Mouse (Mus musculus): Measurements from ENCODE around the gene Gabarapl1.
"Not testable (repeated sequence)": the region's sequence is repeated elsewhere in the genome, so short reads cannot be mapped to it uniquely, and the experiment has no call there.

Gabarapl1 gene

GRCm38 (mm10) chr6:129532942-129533860 lies at the start of gene Gabarapl1:
Gabarapl1 (plus strand) TSS chr6:129533160.
- DNase-seq = peak; percentile 84

- DNase-seq = no peak
Measured at GRCm38 (mm10) chr6:129494924-129495323, 38.0 kb upstream of the Gabarapl1 start.

- DNase-seq = no peak
Measured at GRCm38 (mm10) chr6:129497345-129498218, 35.4 kb upstream of the Gabarapl1 start.

- DNase-seq = not testable (repeated sequence)
Measured at GRCm38 (mm10) chr6:129499516-129499915, 33.4 kb upstream of the Gabarapl1 start.

GRCm38 (mm10) chr6:129503471-129503870 lies 29.5 kb upstream of the Gabarapl1 start:
- no peak for DNase-seq

GRCm38 (mm10) chr6:129507024-129507423 lies 25.9 kb upstream of the Gabarapl1 start, which contains the start of gene Olr1:
Olr1 (minus strand) TSS chr6:129507165.
- DNase-seq = no peak

- DNase-seq = no peak
Measured at GRCm38 (mm10) chr6:129510120-129510911, 22.6 kb upstream of the Gabarapl1 start.

GRCm38 (mm10) chr6:129512367-129512766 lies 20.6 kb upstream of the Gabarapl1 start, which contains the start of gene Tmem52b:
Tmem52b (plus strand) TSS chr6:129512555.
- DNase-seq = no peak

GRCm38 (mm10) chr6:129512868-129513267 lies 20.1 kb upstream of the Gabarapl1 start:
- no peak for DNase-seq

- DNase-seq = no peak
Measured at GRCm38 (mm10) chr6:129513409-129513808, 19.6 kb upstream of the Gabarapl1 start.

GRCm38 (mm10) chr6:129514376-129514775 lies 18.6 kb upstream of the Gabarapl1 start:
- DNase-seq = no peak

- no peak for DNase-seq
Measured at GRCm38 (mm10) chr6:129515068-129515467, 17.9 kb upstream of the Gabarapl1 start.

GRCm38 (mm10) chr6:129516388-129516787 lies 16.6 kb upstream of the Gabarapl1 start:
- DNase-seq = no peak

GRCm38 (mm10) chr6:129517752-129518408 lies 15.1 kb upstream of the Gabarapl1 start:
- DNase-seq = peak; percentile 54

- no peak for DNase-seq
Measured at GRCm38 (mm10) chr6:129526069-129526468, 6.9 kb upstream of the Gabarapl1 start.

GRCm38 (mm10) chr6:129527416-129527815 lies 5.5 kb upstream of the Gabarapl1 start:
- no peak for DNase-seq

- no peak for DNase-seq
Measured at GRCm38 (mm10) chr6:129529605-129530004, 3.4 kb upstream of the Gabarapl1 start.

GRCm38 (mm10) chr6:129530261-129530660 lies 2.7 kb upstream of the Gabarapl1 start:
- DNase-seq = no peak

- peak; percentile 80 for DNase-seq
Measured at GRCm38 (mm10) chr6:129532556-129532941, 411 bp upstream of the Gabarapl1 start.

- no peak for DNase-seq
Measured at GRCm38 (mm10) chr6:129534057-129534456, 1.1 kb downstream of the Gabarapl1 start.

- no peak for DNase-seq
Measured at GRCm38 (mm10) chr6:129534627-129535190, 1.7 kb downstream of the Gabarapl1 start.

GRCm38 (mm10) chr6:129535723-129536122 lies 2.8 kb downstream of the Gabarapl1 start:
- no peak for DNase-seq

Measured in lung, postnatal 14 days (tissue).